Mouse (Mus musculus) heart, adult 2 months (tissue): Measurements from ENCODE around the gene Btbd9. TPM values are rescaled to one million over a fixed set of nuclear protein-coding genes. Genes with fewer than 3 reads are reported as not detected.

Experiments
- DNase-seq, 2 experiments: peaks; one replicate each; pipeline ENCODE4 v3.0.0; 2021
- H3K27ac ChIP-seq: fragments of 200-600 bp; 2 replicates; pipeline ENCODE4 v1.8.1; 2022
- H3K27me3 ChIP-seq: fragments of 200-500 bp; 2 replicates; pipeline ENCODE4 v1.6.1; 2012; ENCODE audit warnings: mild to moderate bottlenecking, low read length, inconsistent platforms, mixed read lengths; ENCODE audit not compliant: control insufficient read depth, insufficient read depth
- H3K36me3 ChIP-seq: fragments of 200-500 bp; 2 replicates; pipeline ENCODE4 v1.6.1; 2012; ENCODE audit warnings: low read length, inconsistent platforms; ENCODE audit not compliant: control insufficient read depth, insufficient read depth
- H3K4me1 ChIP-seq: fragments of 200-500 bp; 2 replicates; pipeline ENCODE4 v1.6.1; 2011; ENCODE audit warnings: low read length; ENCODE audit not compliant: control insufficient read depth, insufficient read depth
- H3K4me3 ChIP-seq: fragments of 200-600 bp; 2 replicates; pipeline ENCODE4 v1.8.1; 2022
- H3K79me2 ChIP-seq: fragments of 200-500 bp; replicated peaks from 2 replicates; pipeline ENCODE4 v1.6.1; 2012; ENCODE audit warnings: mild to moderate bottlenecking, inconsistent platforms, low read length, moderate library complexity, mixed read lengths; ENCODE audit not compliant: control insufficient read depth, insufficient read depth
- H3K9ac ChIP-seq: fragments of 200-500 bp; 2 replicates; pipeline ENCODE4 v1.6.1; 2012; ENCODE audit warnings: low read depth, mild to moderate bottlenecking, control low read depth, inconsistent platforms, low read length, mixed read lengths
- CTCF ChIP-seq: fragments of 200-600 bp; IDR thresholded peaks from 2 replicates; pipeline ENCODE4 v1.8.1; 2022; ENCODE audit warnings: antibody characterized with exemption, mild to moderate bottlenecking, moderate library complexity
- EP300 ChIP-seq: fragments of 200-500 bp; IDR thresholded peaks from 2 replicates; pipeline ENCODE4 v1.6.1; 2011; ENCODE audit warnings: low read depth, low read length, control low read depth; ENCODE audit not compliant: insufficient read depth
- POLR2A ChIP-seq: fragments of 200-500 bp; IDR thresholded peaks from 2 replicates; pipeline ENCODE4 v1.6.1; 2011; ENCODE audit warnings: mild to moderate bottlenecking, low read depth, low read length, control low read depth; ENCODE audit not compliant: insufficient read depth
- whole genome bisulfite sequencing: fragments of 180-500 bp; shearing (Covaris S2); methylation state at CpG from one replicate; pipeline ENCODE4 v1.1.7; 2018; 5-methylcytosine and 5-hydroxymethylcytosine counted together
- intact Hi-C: fragments of 180-260 bp; cut with DNase I; formaldehyde crosslinking; loops from one replicate; pipeline ENCODE4 v1.15.1; 2025
- polyA plus RNA-seq: library from polyadenylated mRNA; depleted of rRNA; stranded (reverse); fragments of >200 nt; gene quantifications from 2 replicates; pipeline ENCODE4 v1.2.3, GENCODE M21; 2012
- total RNA-seq, 2 experiments: library from RNA; stranded (reverse); gene quantifications; 2 replicates each; pipeline ENCODE4 v1.2.3; 2021

The Btbd9 gene
- total and polyA plus RNA-seq, 3 experiments, result 8.1 to 22.0 (median 20.9) TPM

- Histone ChIP-seq H3K4me3 (no peak overlapping the region), H3K36me3 (no peaks in the 10 kb centered on the region), H3K79me2 (no peaks in the 10 kb centered on the region), H3K27me3 (no peaks in the 10 kb centered on the region), H3K9ac (no peak overlapping the region), H3K27ac (no peak overlapping the region), H3K4me1 (peaks cover 2% of the 10 kb centered on the region; the same call in 1 of the 2 replicates)
- intact Hi-C loops, result loop anchor here (10.0 kb wide), 1 partner anchor 281 kb away; the partner anchor contains the start of gene Mdga1
- DNase-seq, result no peak
- 73% methylated on average over 8 of the region's 8 CpGs for WGBS
- TF ChIP-seq EP300 (no peak), POLR2A (no peak), CTCF (no peak)
These were observed 320.2 kb downstream of the Btbd9 start for GRCm38 (mm10) chr17:30255928-30256560.

- WGBS, result 55% methylated on average over 7 of the region's 7 CpGs
- intact Hi-C loops, result loop anchor here (10.0 kb wide), 1 partner anchor 279 kb away; the partner anchor contains the start of gene Mdga1
These were observed 322.4 kb downstream of the Btbd9 start for GRCm38 (mm10) chr17:30253924-30254323.

GRCm38 (mm10) chr17:30253028-30253427 lies 323.3 kb downstream of the Btbd9 start:
- no peak for DNase-seq
- intact Hi-C loops, result loop anchor here (10.0 kb wide), 1 partner anchor 278 kb away; the partner anchor contains the start of gene Mdga1
- Histone ChIP-seq H3K27me3 (no peaks in the 10 kb centered on the region), H3K4me1 (peaks cover 2% of the 10 kb centered on the region; the same call in 1 of the 2 replicates), H3K36me3 (no peaks in the 10 kb centered on the region), H3K9ac (no peak overlapping the region), H3K79me2 (no peaks in the 10 kb centered on the region), H3K4me3 (no peak overlapping the region), H3K27ac (no peak overlapping the region)
- TF ChIP-seq CTCF, result no peak
- no peak for TF ChIP-seq POLR2A
- no peak for TF ChIP-seq EP300
- 96% methylated on average over 5 of the region's 5 CpGs for WGBS

More at GRCm38 (mm10) chr17:30253924-30254323, 322.4 kb downstream of the Btbd9 start:
- no peak for TF ChIP-seq CTCF
- TF ChIP-seq POLR2A, result no peak
- TF ChIP-seq EP300, result no peak
- no peaks in the 10 kb centered on the region for H3K36me3 ChIP-seq
- H3K4me1 ChIP-seq, result peaks cover 2% of the 10 kb centered on the region; the same call in 1 of the 2 replicates
- no peak overlapping the region for H3K4me3 ChIP-seq
- H3K27ac ChIP-seq, result no peak overlapping the region
- H3K79me2 ChIP-seq, result no peaks in the 10 kb centered on the region
- no peak overlapping the region for H3K9ac ChIP-seq
- DNase-seq, result no peak
- H3K27me3 ChIP-seq, result no peaks in the 10 kb centered on the region

- no peak overlapping the region for H3K4me3 ChIP-seq
- intact Hi-C loops, result no loop called here
- DNase-seq, result peak in 1 of 2 experiments; percentile 51
- H3K27ac ChIP-seq, result peak overlapping the region; percentile 75
- 80% methylated on average over 10 of the region's 10 CpGs for WGBS
- H3K79me2 ChIP-seq, result no peaks in the 10 kb centered on the region
- no peaks in the 10 kb centered on the region for H3K27me3 ChIP-seq
- no peaks in the 10 kb centered on the region for H3K36me3 ChIP-seq
- H3K4me1 ChIP-seq, result peaks cover 4% of the 10 kb centered on the region
- no peak overlapping the region for H3K9ac ChIP-seq
- TF ChIP-seq CTCF, result no peak
- TF ChIP-seq EP300, result no peak
- no peak for TF ChIP-seq POLR2A
These were observed 331.0 kb downstream of the Btbd9 start for GRCm38 (mm10) chr17:30245308-30245706.

GRCm38 (mm10) chr17:30244651-30245307 lies 331.5 kb downstream of the Btbd9 start:
- Histone ChIP-seq H3K4me3 (no peak overlapping the region), H3K4me1 (peaks cover 4% of the 10 kb centered on the region), H3K36me3 (no peaks in the 10 kb centered on the region), H3K79me2 (no peaks in the 10 kb centered on the region), H3K27ac (peak overlapping the region; percentile 75), H3K9ac (no peak overlapping the region), H3K27me3 (no peaks in the 10 kb centered on the region)
- no peak for TF ChIP-seq POLR2A
- TF ChIP-seq CTCF, result no peak
- TF ChIP-seq EP300, result no peak
- intact Hi-C loops, result no loop called here
- peak in 1 of 2 experiments; percentile 20 for DNase-seq
- 41% methylated on average over 14 of the region's 14 CpGs for WGBS

GRCm38 (mm10) chr17:30243540-30243939 lies 332.7 kb downstream of the Btbd9 start:
- Histone ChIP-seq H3K4me3 (no peak overlapping the region), H3K79me2 (no peaks in the 10 kb centered on the region), H3K27ac (peak overlapping the region; percentile 65), H3K27me3 (no peaks in the 10 kb centered on the region), H3K36me3 (no peaks in the 10 kb centered on the region), H3K9ac (no peak overlapping the region), H3K4me1 (peaks cover 6% of the 10 kb centered on the region)
- intact Hi-C loops, result no loop called here
- TF ChIP-seq POLR2A, result no peak
- TF ChIP-seq EP300, result no peak
- no peak for TF ChIP-seq CTCF
- 71% methylated on average over 7 of the region's 7 CpGs for WGBS
- no peak for DNase-seq
